Mouse (Mus musculus) bone marrow, adult 2 months (tissue): ENCODE results near the gene Ntn1. TPM values are rescaled to one million over a fixed set of nuclear protein-coding genes. Genes with fewer than 3 reads are reported as not detected.

Experiments
- H3K27ac ChIP-seq: fragments of 200-500 bp; 2 replicates; pipeline ENCODE4 v1.5.1; 2012; ENCODE audit warnings: low read depth, mild to moderate bottlenecking, control low read depth, inconsistent platforms, low read length; ENCODE audit not compliant: control insufficient read depth, poor library complexity, insufficient read depth
- H3K4me1 ChIP-seq: fragments of 200-500 bp; 2 replicates; pipeline ENCODE4 v1.6.1; 2011; ENCODE audit warnings: low read length; ENCODE audit not compliant: control insufficient read depth, insufficient read depth
- H3K4me3 ChIP-seq: fragments of 200-500 bp; replicated peaks from 2 replicates; pipeline ENCODE3; 2011; ENCODE audit warnings: mild to moderate bottlenecking, low read depth, low read length, control low read depth; ENCODE audit not compliant: control insufficient read depth
- CTCF ChIP-seq: fragments of 200-500 bp; IDR thresholded peaks from 2 replicates; pipeline ENCODE4 v1.5.1; 2011; ENCODE audit warnings: low read length, control low read depth; ENCODE audit not compliant: control insufficient read depth, insufficient read depth
- POLR2A ChIP-seq: fragments of 200-500 bp; IDR thresholded peaks from 2 replicates; pipeline ENCODE4 v1.6.1; 2011; ENCODE audit warnings: low read depth, mild to moderate bottlenecking, control low read depth, low read length, borderline replicate concordance; ENCODE audit not compliant: control insufficient read depth
- WGBS: fragments of 180-500 bp; shearing (Covaris S2); methylation state at CpG from one replicate; pipeline ENCODE4 v1.1.7; 2018; 5-methylcytosine and 5-hydroxymethylcytosine counted together
- polyA plus RNA-seq: library from polyadenylated mRNA; stranded (reverse); fragments of >200 nt; gene quantifications from 2 replicates; pipeline ENCODE4 v1.2.4, GENCODE M21; 2011; ENCODE audit warnings: low replicate concordance; ENCODE audit not compliant: missing spikeins, insufficient read depth, insufficient read length

Gene Ntn1
- polyA plus RNA-seq, 1 experiment, result 0.72 TPM

DNA sequence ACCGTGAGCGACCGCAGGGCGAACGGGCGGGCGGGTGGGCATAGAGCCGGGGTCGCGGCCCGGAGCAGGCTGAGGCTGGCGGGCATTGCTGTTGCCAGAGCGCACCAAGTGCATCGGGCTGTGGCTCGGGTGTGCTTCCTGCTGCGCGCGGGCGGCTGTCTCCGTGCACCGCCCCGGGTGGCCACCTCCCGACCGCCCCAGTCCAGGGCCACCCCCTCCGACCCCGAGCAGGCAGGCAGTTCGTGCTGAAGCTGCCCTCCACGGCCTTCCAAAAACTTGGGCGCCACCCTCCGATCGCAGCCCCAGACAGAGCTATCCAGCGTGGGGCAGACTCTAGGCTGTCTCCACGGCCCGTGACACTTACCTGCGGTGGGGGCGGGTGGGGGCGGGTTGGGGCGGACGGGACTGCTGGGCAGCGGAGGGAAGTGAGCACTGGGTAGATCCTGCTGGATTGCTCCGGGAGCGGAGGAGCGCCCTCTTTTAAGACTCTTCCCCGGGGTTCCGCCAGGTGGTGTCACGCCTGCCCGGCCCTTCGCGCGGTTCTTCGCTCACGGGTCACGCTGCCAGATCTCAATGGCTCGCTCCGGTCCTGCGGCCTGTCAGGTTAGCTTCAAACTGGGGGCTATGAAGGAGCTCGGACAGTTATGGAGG, 477 bp downstream of the Ntn1 start:
- TF ChIP-seq CTCF, result no peak
- H3K4me3 ChIP-seq, result no peak overlapping the region
- no peak overlapping the region for H3K27ac ChIP-seq
- 2% methylated on average over 55 of the region's 57 CpGs for WGBS
- H3K4me1 ChIP-seq, result no peaks in the 10 kb centered on the region

DNA sequence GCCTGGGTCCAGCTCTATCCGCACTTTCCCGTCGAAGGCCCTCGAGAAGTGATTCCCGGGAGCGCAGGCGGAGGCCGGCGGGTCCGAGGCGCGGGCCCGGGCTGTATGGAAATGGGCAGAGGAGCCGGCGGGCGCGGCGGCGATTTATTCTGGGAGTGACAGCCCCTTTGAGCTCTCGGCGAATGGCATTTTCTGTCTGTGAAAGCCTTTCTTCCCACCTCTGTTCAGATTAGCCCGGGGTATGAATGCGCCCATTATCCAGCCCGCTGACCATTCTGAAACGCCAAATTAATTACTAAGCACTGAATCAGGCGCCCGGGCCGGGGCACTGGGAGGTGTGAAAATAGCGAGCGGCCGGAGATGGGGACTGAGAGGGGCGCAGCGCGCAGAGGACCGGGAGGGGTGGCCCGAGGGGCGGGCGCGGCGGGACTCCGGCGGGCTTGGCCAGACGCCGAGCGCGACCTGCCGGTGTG, 1.0 kb downstream of the Ntn1 start:
- WGBS, result 1% methylated on average over 46 of the region's 47 CpGs
- Histone ChIP-seq H3K4me3 (no peak overlapping the region), H3K27ac (no peak overlapping the region), H3K4me1 (no peaks in the 10 kb centered on the region)
- TF ChIP-seq POLR2A, result no peak
- TF ChIP-seq CTCF, result no peak

- Histone ChIP-seq H3K4me3 (no peak overlapping the region), H3K27ac (no peak overlapping the region), H3K4me1 (no peaks in the 10 kb centered on the region)
- 12% methylated on average over 24 of the region's 24 CpGs for WGBS
- TF ChIP-seq POLR2A (no peak), CTCF (no peak)
These were observed 1.6 kb downstream of the Ntn1 start for GRCm38 (mm10) chr11:68398891-68399547.

GRCm38 (mm10) chr11:68395546-68395945, 5.1 kb downstream of the Ntn1 start:
- WGBS, result 59% methylated on average over 5 of the region's 5 CpGs
- TF ChIP-seq POLR2A (no peak), CTCF (no peak)

DNA sequence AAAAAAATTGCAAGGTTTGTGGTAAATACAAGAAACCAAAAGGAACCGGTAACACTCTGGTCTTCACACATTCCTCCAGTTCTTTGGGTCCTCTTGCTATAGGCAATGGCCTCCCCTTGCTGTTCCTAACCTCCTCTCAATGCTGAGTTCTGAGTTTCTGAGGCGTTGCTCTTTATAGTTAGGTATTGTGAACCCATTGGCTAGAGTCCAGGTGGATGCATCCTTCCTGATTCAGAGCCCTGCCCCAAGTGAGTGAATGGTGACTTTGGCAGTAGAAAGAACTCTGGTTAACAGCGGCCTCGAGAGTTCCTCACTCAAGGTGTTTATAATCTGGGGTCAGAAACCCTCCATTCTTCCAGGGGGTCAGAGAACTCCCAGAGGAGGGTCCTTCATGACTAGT, 5.9 kb downstream of the Ntn1 start:
- H3K27ac ChIP-seq, result no peak overlapping the region
- WGBS, result 48% methylated on average over 4 of the region's 4 CpGs
- H3K4me1 ChIP-seq, result no peaks in the 10 kb centered on the region
- TF ChIP-seq POLR2A, result no peak
- no peak for TF ChIP-seq CTCF
- H3K4me3 ChIP-seq, result no peak overlapping the region

More at GRCm38 (mm10) chr11:68395546-68395945, 5.1 kb downstream of the Ntn1 start:
- no peak overlapping the region for H3K27ac ChIP-seq
- H3K4me3 ChIP-seq, result no peak overlapping the region
- no peaks in the 10 kb centered on the region for H3K4me1 ChIP-seq

- TF ChIP-seq CTCF (no peak), POLR2A (no peak)
- WGBS, result 56% methylated on average over 2 of the region's 2 CpGs
- H3K27ac ChIP-seq, result no peak overlapping the region
- H3K4me3 ChIP-seq, result no peak overlapping the region
- no peaks in the 10 kb centered on the region for H3K4me1 ChIP-seq
These were observed 6.6 kb downstream of the Ntn1 start for GRCm38 (mm10) chr11:68393897-68394490.

- no peaks in the 10 kb centered on the region for H3K4me1 ChIP-seq
- TF ChIP-seq POLR2A, result no peak
- TF ChIP-seq CTCF, result no peak
- no peak overlapping the region for H3K27ac ChIP-seq
- WGBS, result 18% methylated on average over 19 of the region's 19 CpGs
- H3K4me3 ChIP-seq, result no peak overlapping the region
These were observed 10.0 kb downstream of the Ntn1 start for GRCm38 (mm10) chr11:68390381-68391287.

DNA sequence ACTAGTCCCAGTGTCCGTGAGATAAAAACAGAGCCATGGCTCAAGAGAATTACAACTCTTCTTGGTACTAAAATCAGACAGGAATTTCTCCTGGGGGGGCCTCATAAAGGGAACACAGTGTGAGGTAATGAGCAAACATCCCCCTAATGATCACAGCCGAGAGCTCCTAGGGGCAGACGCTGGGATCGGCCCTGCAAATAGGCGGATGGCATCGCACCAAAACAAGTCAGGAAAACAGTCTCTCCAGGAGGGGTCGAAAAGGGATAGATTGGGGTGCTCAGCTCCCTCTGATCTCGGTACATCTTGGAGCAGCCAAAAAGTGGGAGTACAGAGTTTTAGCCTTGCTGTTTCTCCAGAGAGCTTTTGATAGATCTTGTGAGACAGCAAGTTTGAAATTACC, 11.0 kb downstream of the Ntn1 start:
- 18% methylated on average over 8 of the region's 8 CpGs for WGBS

More for the DNA sequence above, 11.0 kb downstream of the Ntn1 start:
- H3K4me3 ChIP-seq, result no peak overlapping the region
- TF ChIP-seq POLR2A, result no peak
- no peak for TF ChIP-seq CTCF
- no peak overlapping the region for H3K27ac ChIP-seq
- no peaks in the 10 kb centered on the region; the same call in 1 of the 2 replicates for H3K4me1 ChIP-seq
